Mouse (Mus musculus): Measurements from ENCODE around the gene Elane.

- no peak for TF ChIP-seq GABPA (IDR thresholded peaks at IDR 0.05; ENCODE audit: low read depth, low read length)
- no peak for TF ChIP-seq CHD2 (IDR thresholded peaks at IDR 0.05; ENCODE audit: low read length)
- TF ChIP-seq UBTF (IDR thresholded peaks at IDR 0.05; ENCODE audit: borderline replicate concordance, insufficient read depth, low read depth, low read length): no peak
- no peak for TF ChIP-seq POLR2AphosphoS2 (IDR thresholded peaks at IDR 0.05; ENCODE audit: low read length)
- TF ChIP-seq ZNF384 (IDR thresholded peaks at IDR 0.05; ENCODE audit: low read depth, low read length): no peak
- no peak for TF ChIP-seq POLR2A (IDR thresholded peaks at IDR 0.05; ENCODE audit: control insufficient read depth in 1 of 2, insufficient read depth in 1 of 2, low read depth in 1 of 2, low read length in 2 of 2, poor library complexity in 1 of 2)
Observed at GRCm38 (mm10) chr10:79933145-79933679, 47.2 kb downstream of the Elane start.
